Mouse (Mus musculus) testis, adult 2 months (tissue): ENCODE measurements around the gene Gm1979.
"Not testable (repeated sequence)": the region's sequence is repeated elsewhere in the genome, so short reads cannot be mapped to it uniquely, and the experiment has no call there.

Experiments
- CTCF ChIP-seq: fragments of 200-500 bp; IDR thresholded peaks from 2 replicates; pipeline ENCODE4 v1.5.1; 2012; ENCODE audit warnings: low read depth, mild to moderate bottlenecking, inconsistent platforms, low read length, moderate library complexity; ENCODE audit not compliant: control insufficient read depth, insufficient read depth, insufficient replicate concordance
- POLR2A ChIP-seq: fragments of 200-500 bp; IDR thresholded peaks from 2 replicates; pipeline ENCODE4 v1.6.1; 2012; ENCODE audit warnings: low read depth, mild to moderate bottlenecking, inconsistent platforms, low read length, moderate library complexity; ENCODE audit not compliant: control insufficient read depth

GRCm38 (mm10) chr5:25957050-25957449 lies 47.5 kb downstream of the Gm1979 start:
- TF ChIP-seq CTCF, POLR2A: not testable (repeated sequence)
